Mouse (Mus musculus): ENCODE data around the gene Ccl22.

DNA sequence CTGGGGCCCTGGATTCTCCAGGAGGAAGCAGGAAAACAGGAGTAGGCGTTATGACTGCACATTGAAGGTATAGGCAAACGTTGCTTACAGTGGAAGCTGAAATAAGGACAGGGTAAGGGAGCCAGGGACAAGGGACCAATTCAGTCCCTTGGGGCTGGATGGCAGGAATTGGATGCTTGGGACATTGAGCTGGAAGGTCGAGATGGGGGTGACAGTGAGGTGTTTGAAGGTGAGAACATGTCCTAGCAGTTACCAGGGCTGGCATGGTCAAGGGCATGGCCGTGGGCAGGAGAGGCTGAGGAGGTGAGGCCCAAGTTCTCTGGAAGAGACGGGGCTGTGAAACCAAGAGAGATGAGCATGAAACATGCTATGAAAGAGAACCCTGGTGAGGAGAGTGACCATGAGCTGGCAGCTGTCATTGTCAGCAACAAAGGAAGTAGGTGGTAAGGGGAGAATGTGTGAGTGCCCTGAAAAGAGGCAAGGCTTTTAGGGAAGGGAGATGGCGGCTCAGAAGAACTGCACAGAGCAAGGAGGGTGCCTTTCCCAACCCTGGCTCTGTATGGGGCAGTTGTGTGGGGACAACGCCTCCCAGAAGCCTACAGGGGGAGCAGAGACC lies 10.5 kb upstream of the Ccl22 start:
- TF ChIP-seq ZNF384 (IDR thresholded peaks at IDR 0.05; ENCODE audit: low read depth, low read length) (no peak), MAFK (IDR thresholded peaks at IDR 0.05; ENCODE audit: insufficient read depth, low read depth, low read length) (no peak), HCFC1 (IDR thresholded peaks at IDR 0.05; ENCODE audit: borderline replicate concordance, insufficient read depth, low read length) (no peak)

All from ES-E14 (cell line).